Mouse (Mus musculus): ENCODE data around the gene Zfp553.
A peak's percentile ranks its signal among the peaks of the same experiment; 100 is the strongest.

- no peak for TF ChIP-seq POLR2A (IDR thresholded peaks at IDR 0.05; ENCODE audit: borderline replicate concordance, low read depth, low read length)
- peak; percentile 12; the same call in 1 of the 2 replicates for TF ChIP-seq CTCF (IDR thresholded peaks at IDR 0.05; ENCODE audit: low read depth, low read length)
Measured at GRCm38 (mm10) chr7:127259186-127259905, 26.5 kb downstream of the Zfp553 start.

Data from bone marrow macrophage, adult 2 months (primary cell).